Mouse (Mus musculus): ENCODE results near the gene Rpl34. TPM values are rescaled to one million over a fixed set of nuclear protein-coding genes. Genes with fewer than 3 reads are reported as not detected.
A peak's percentile ranks its signal among the peaks of the same experiment; 100 is the strongest.

Gene Rpl34
- polyA plus RNA-seq (2012; fragmentation: generic; extraction: Trizol), result 1,847 TPM

GRCm38 (mm10) chr3:130730189-130730653, at the start of gene Rpl34:
Gene Rpl34, minus strand, starts transcription at chr3:130730398.
- Histone ChIP-seq H3K27me3 (ENCODE audit: control insufficient read depth, insufficient read depth, insufficient read length) (no peaks in the 10 kb centered on the region), H3K79me2 (ENCODE audit: control insufficient read depth, insufficient read depth) (peaks cover 25% of the 10 kb centered on the region), H3K36me3 (ENCODE audit: control insufficient read depth, insufficient read depth) (peaks cover 30% of the 10 kb centered on the region), H3K4me2 (ENCODE audit: low read depth) (peak within 1 kb of the TSS; percentile 98), H3K4me3 (peak within 1 kb of the TSS; percentile 76), H3ac (ENCODE audit: control insufficient read depth, insufficient read length) (peak within 1 kb of the TSS; percentile 70)
- no peak for TF ChIP-seq TCF12 (IDR thresholded peaks at IDR 0.05; ENCODE audit: insufficient read depth, poor library complexity, severe bottlenecking)
- TF ChIP-seq POLR2A (IDR thresholded peaks at IDR 0.05; ENCODE audit: insufficient read length, low read depth), result peak; percentile 71
- no peak for TF ChIP-seq E2F4 (IDR thresholded peaks at IDR 0.05; ENCODE audit: insufficient read depth)
- TF ChIP-seq MYOG (IDR thresholded peaks at IDR 0.05; ENCODE audit: control insufficient read depth in 1 of 3, insufficient read depth in 1 of 3, insufficient read length in 2 of 3, low read depth in 2 of 3), result peak in 1 of 3 experiments; percentile 12
- TF ChIP-seq USF1 (IDR thresholded peaks at IDR 0.05; ENCODE audit: low read depth), result peak; percentile 64
- TF ChIP-seq MYOD1 (IDR thresholded peaks at IDR 0.05; ENCODE audit: control insufficient read depth in 1 of 3, insufficient read length in 2 of 3, low read depth in 2 of 3), result no peak
- TF ChIP-seq SRF (IDR thresholded peaks at IDR 0.05; ENCODE audit: control insufficient read depth, insufficient read length, low read depth), result peak; percentile 15
- TF ChIP-seq POLR2AphosphoS2 (IDR thresholded peaks at IDR 0.05; ENCODE audit: insufficient read length, low read depth), result peak; percentile 32

GRCm38 (mm10) chr3:130768172-130768571, 38.0 kb upstream of the Rpl34 start:
- Histone ChIP-seq H3K4me3 (no peak overlapping the region), H3ac (ENCODE audit: control insufficient read depth, insufficient read length) (no peak overlapping the region), H3K27me3 (ENCODE audit: control insufficient read depth, insufficient read depth, insufficient read length) (no peaks in the 10 kb centered on the region), H3K4me2 (ENCODE audit: low read depth) (no peak overlapping the region), H3K79me2 (ENCODE audit: control insufficient read depth, insufficient read depth) (no peaks in the 10 kb centered on the region), H3K36me3 (ENCODE audit: control insufficient read depth, insufficient read depth) (no peaks in the 10 kb centered on the region)
- no peak for TF ChIP-seq REST (IDR thresholded peaks at IDR 0.05; ENCODE audit: insufficient read depth, insufficient read length)
- TF ChIP-seq CEBPB (IDR thresholded peaks at IDR 0.05; ENCODE audit: insufficient read depth, poor library complexity, severe bottlenecking), result no peak
- TF ChIP-seq MAX (IDR thresholded peaks at IDR 0.05; ENCODE audit: low read depth), result no peak
- no peak for TF ChIP-seq USF1 (IDR thresholded peaks at IDR 0.05; ENCODE audit: low read depth)
- no peak for TF ChIP-seq POLR2AphosphoS2 (IDR thresholded peaks at IDR 0.05; ENCODE audit: insufficient read length, low read depth)
- no peak for TF ChIP-seq TCF3 (IDR thresholded peaks at IDR 0.05; ENCODE audit: insufficient read length, low read depth)
- TF ChIP-seq MYOG (IDR thresholded peaks at IDR 0.05; ENCODE audit: control insufficient read depth in 1 of 3, insufficient read depth in 1 of 3, insufficient read length in 2 of 3, low read depth in 2 of 3), result no peak
- no peak for TF ChIP-seq TCF12 (IDR thresholded peaks at IDR 0.05; ENCODE audit: insufficient read depth, poor library complexity, severe bottlenecking)

- H3K4me2 ChIP-seq (ENCODE audit: low read depth), result no peak overlapping the region
- H3K4me3 ChIP-seq, result no peak overlapping the region
- no peaks in the 10 kb centered on the region for H3K27me3 ChIP-seq (ENCODE audit: control insufficient read depth, insufficient read depth, insufficient read length)
- H3K79me2 ChIP-seq (ENCODE audit: control insufficient read depth, insufficient read depth), result no peaks in the 10 kb centered on the region
- TF ChIP-seq MYOG (IDR thresholded peaks at IDR 0.05; ENCODE audit: control insufficient read depth in 1 of 3, insufficient read depth in 1 of 3, insufficient read length in 2 of 3, low read depth in 2 of 3) (no peak), POLR2A (IDR thresholded peaks at IDR 0.05; ENCODE audit: insufficient read length, low read depth) (no peak), SRF (IDR thresholded peaks at IDR 0.05; ENCODE audit: control insufficient read depth, insufficient read length, low read depth) (no peak), MAX (IDR thresholded peaks at IDR 0.05; ENCODE audit: low read depth) (no peak), CEBPB (IDR thresholded peaks at IDR 0.05; ENCODE audit: insufficient read depth, poor library complexity, severe bottlenecking) (no peak), REST (IDR thresholded peaks at IDR 0.05; ENCODE audit: insufficient read depth, insufficient read length) (no peak), TCF3 (IDR thresholded peaks at IDR 0.05; ENCODE audit: insufficient read length, low read depth) (no peak)
- no peak overlapping the region for H3ac ChIP-seq (ENCODE audit: control insufficient read depth, insufficient read length)
- no peaks in the 10 kb centered on the region for H3K36me3 ChIP-seq (ENCODE audit: control insufficient read depth, insufficient read depth)
Observed at GRCm38 (mm10) chr3:130764091-130764490, 33.9 kb upstream of the Rpl34 start.

- H3K36me3 ChIP-seq (ENCODE audit: control insufficient read depth, insufficient read depth), result no peaks in the 10 kb centered on the region
- H3K4me2 ChIP-seq (ENCODE audit: low read depth), result no peak overlapping the region
- H3K79me2 ChIP-seq (ENCODE audit: control insufficient read depth, insufficient read depth), result no peaks in the 10 kb centered on the region
- H3K4me3 ChIP-seq, result no peak overlapping the region
- TF ChIP-seq TCF12 (IDR thresholded peaks at IDR 0.05; ENCODE audit: insufficient read depth, poor library complexity, severe bottlenecking) (no peak), REST (IDR thresholded peaks at IDR 0.05; ENCODE audit: insufficient read depth, insufficient read length) (no peak), TCF3 (IDR thresholded peaks at IDR 0.05; ENCODE audit: insufficient read length, low read depth) (no peak), POLR2A (IDR thresholded peaks at IDR 0.05; ENCODE audit: insufficient read length, low read depth) (no peak), USF1 (IDR thresholded peaks at IDR 0.05; ENCODE audit: low read depth) (no peak), CEBPB (IDR thresholded peaks at IDR 0.05; ENCODE audit: insufficient read depth, poor library complexity, severe bottlenecking) (no peak), SRF (IDR thresholded peaks at IDR 0.05; ENCODE audit: control insufficient read depth, insufficient read length, low read depth) (no peak)
- H3K27me3 ChIP-seq (ENCODE audit: control insufficient read depth, insufficient read depth, insufficient read length), result no peaks in the 10 kb centered on the region
- no peak overlapping the region for H3ac ChIP-seq (ENCODE audit: control insufficient read depth, insufficient read length)
Observed at GRCm38 (mm10) chr3:130760711-130761435, 30.7 kb upstream of the Rpl34 start.

DNA sequence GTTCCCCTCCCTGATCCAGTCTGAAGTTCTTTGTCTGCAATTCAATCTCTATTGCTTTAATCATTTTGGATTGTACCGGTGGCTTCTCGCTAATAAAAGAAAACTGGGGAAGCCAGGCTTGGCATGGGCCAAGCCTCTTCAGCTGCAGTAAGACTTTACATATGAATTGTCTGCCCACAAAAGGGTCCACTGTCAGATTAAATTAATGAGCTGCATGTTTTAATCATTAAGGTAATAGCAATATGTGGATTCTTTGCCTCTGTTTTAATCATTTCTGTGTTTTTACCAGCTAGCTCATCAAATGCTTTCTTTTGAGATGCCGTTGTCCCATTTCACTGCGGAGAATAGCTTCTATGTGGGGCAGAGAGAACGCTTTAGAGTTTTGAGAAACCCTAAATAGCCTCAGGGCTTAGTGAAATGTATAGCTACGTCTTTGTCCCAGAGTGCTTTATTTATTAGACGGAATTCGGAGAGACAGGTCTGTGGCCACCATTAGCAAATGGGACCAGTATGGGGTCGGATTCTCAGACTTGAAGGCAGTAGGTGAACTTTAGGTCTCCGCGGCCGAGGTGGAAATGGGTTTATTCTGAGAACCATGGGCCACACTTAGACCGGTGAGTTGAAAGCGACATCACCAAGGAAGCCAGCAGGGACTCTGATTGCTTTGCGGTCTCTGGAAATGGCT, 28.1 kb upstream of the Rpl34 start:
- H3K27me3 ChIP-seq (ENCODE audit: control insufficient read depth, insufficient read depth, insufficient read length), result no peaks in the 10 kb centered on the region
- no peaks in the 10 kb centered on the region for H3K36me3 ChIP-seq (ENCODE audit: control insufficient read depth, insufficient read depth)
- TF ChIP-seq MAX (IDR thresholded peaks at IDR 0.05; ENCODE audit: low read depth) (no peak), TCF3 (IDR thresholded peaks at IDR 0.05; ENCODE audit: insufficient read length, low read depth) (no peak), MYOG (IDR thresholded peaks at IDR 0.05; ENCODE audit: control insufficient read depth in 1 of 3, insufficient read depth in 1 of 3, insufficient read length in 2 of 3, low read depth in 2 of 3) (no peak), USF1 (IDR thresholded peaks at IDR 0.05; ENCODE audit: low read depth) (no peak), CEBPB (IDR thresholded peaks at IDR 0.05; ENCODE audit: insufficient read depth, poor library complexity, severe bottlenecking) (no peak), MYOD1 (IDR thresholded peaks at IDR 0.05; ENCODE audit: control insufficient read depth in 1 of 3, insufficient read length in 2 of 3, low read depth in 2 of 3) (no peak), E2F4 (IDR thresholded peaks at IDR 0.05; ENCODE audit: insufficient read depth) (no peak), POLR2AphosphoS2 (IDR thresholded peaks at IDR 0.05; ENCODE audit: insufficient read length, low read depth) (no peak), TCF12 (IDR thresholded peaks at IDR 0.05; ENCODE audit: insufficient read depth, poor library complexity, severe bottlenecking) (no peak), POLR2A (IDR thresholded peaks at IDR 0.05; ENCODE audit: insufficient read length, low read depth) (no peak), REST (IDR thresholded peaks at IDR 0.05; ENCODE audit: insufficient read depth, insufficient read length) (no peak), SRF (IDR thresholded peaks at IDR 0.05; ENCODE audit: control insufficient read depth, insufficient read length, low read depth) (no peak)
- no peaks in the 10 kb centered on the region for H3K79me2 ChIP-seq (ENCODE audit: control insufficient read depth, insufficient read depth)
- H3K4me3 ChIP-seq, result no peak overlapping the region
- no peak overlapping the region for H3ac ChIP-seq (ENCODE audit: control insufficient read depth, insufficient read length)
- no peak overlapping the region for H3K4me2 ChIP-seq (ENCODE audit: low read depth)
